Mouse (Mus musculus) limb, embryonic 15.5 days (tissue): Measurements from ENCODE around the gene Oma1. TPM values are rescaled to one million over a fixed set of nuclear protein-coding genes. Genes with fewer than 3 reads are reported as not detected.
A peak's percentile ranks its signal among the peaks of the same experiment; 100 is the strongest.

Experiments used
- ATAC-seq: fragments of 200-750 bp; cut with Nextera tagmentation; 2 replicates; pipeline ENCODE4 v1.8.0; 2017; ENCODE audit warnings: low read depth, moderate TSS enrichment; ENCODE audit not compliant: insufficient number of reproducible peaks, low FRiP score, low TSS enrichment
- H3K27ac ChIP-seq: fragments of 300-500 bp; sonication (generic); 2 replicates; pipeline ENCODE4 v1.5.1; 2015; ENCODE audit warnings: moderate library complexity, mild to moderate bottlenecking, inconsistent platforms
- H3K27me3 ChIP-seq: fragments of 300-500 bp; sonication (generic); 2 replicates; pipeline ENCODE4 v1.6.1; 2015; ENCODE audit warnings: inconsistent platforms
- H3K36me3 ChIP-seq: fragments of 300-500 bp; sonication (generic); 2 replicates; pipeline ENCODE4 v1.6.1; 2015; ENCODE audit warnings: inconsistent platforms
- H3K4me1 ChIP-seq: fragments of 300-500 bp; sonication (generic); 2 replicates; pipeline ENCODE4 v1.6.1; 2015; ENCODE audit warnings: inconsistent platforms
- H3K4me2 ChIP-seq: fragments of 300-500 bp; sonication (generic); 2 replicates; pipeline ENCODE4 v1.6.1; 2015; ENCODE audit warnings: mild to moderate bottlenecking, inconsistent platforms
- H3K4me3 ChIP-seq: fragments of 300-500 bp; sonication (generic); 2 replicates; pipeline ENCODE4 v1.5.1; 2015; ENCODE audit warnings: mild to moderate bottlenecking, inconsistent platforms
- H3K9ac ChIP-seq: fragments of 300-500 bp; sonication (generic); 2 replicates; pipeline ENCODE4 v1.6.1; 2015; ENCODE audit warnings: inconsistent platforms
- H3K9me3 ChIP-seq: fragments of 300-500 bp; sonication (generic); 2 replicates; pipeline ENCODE4 v1.6.1; 2016; ENCODE audit warnings: inconsistent platforms
- WGBS: fragments of 180-500 bp; shearing (Covaris S2); methylation state at CpG from one replicate; pipeline ENCODE4 v1.1.7; 2015; 5-methylcytosine and 5-hydroxymethylcytosine counted together
- polyA plus RNA-seq: library from polyadenylated mRNA; unstranded; fragments of >200 nt; fragmentation: Nextera tagmentation; extraction: Ambion mirVana; gene quantifications from 2 replicates; pipeline ENCODE4 v1.2.1, GENCODE M21; 2015

Oma1 gene
- polyA plus RNA-seq, 1 experiment from 2014 or later = 14.1 TPM

- Histone ChIP-seq H3K9me3 (no peaks in the 10 kb centered on the region), H3K27me3 (no peaks in the 10 kb centered on the region), H3K36me3 (no peaks in the 10 kb centered on the region), H3K4me1 (no peaks in the 10 kb centered on the region), H3K4me2 (no peak overlapping the region), H3K9ac (no peak overlapping the region), H3K4me3 (no peak overlapping the region), H3K27ac (no peak overlapping the region)
- WGBS = 80% methylated on average over 5 of the region's 5 CpGs
- ATAC-seq = no peak
These were observed 68.6 kb downstream of the Oma1 start for GRCm38 (mm10) chr4:103382171-103382570.

GRCm38 (mm10) chr4:103385031-103385430 lies 71.4 kb downstream of the Oma1 start:
- Histone ChIP-seq H3K27me3 (no peaks in the 10 kb centered on the region), H3K9ac (no peak overlapping the region), H3K4me3 (no peak overlapping the region), H3K36me3 (no peaks in the 10 kb centered on the region), H3K27ac (peak overlapping the region; percentile 12; the same call in 1 of the 2 replicates), H3K4me2 (no peak overlapping the region), H3K4me1 (no peaks in the 10 kb centered on the region), H3K9me3 (no peaks in the 10 kb centered on the region)
- ATAC-seq = no peak
- WGBS = 68% methylated on average over 4 of the region's 4 CpGs

- WGBS = 74% methylated on average over 4 of the region's 4 CpGs
- no peak overlapping the region for H3K27ac ChIP-seq
- no peaks in the 10 kb centered on the region for H3K36me3 ChIP-seq
- no peak overlapping the region for H3K4me2 ChIP-seq
- no peaks in the 10 kb centered on the region for H3K4me1 ChIP-seq
- H3K27me3 ChIP-seq = no peaks in the 10 kb centered on the region
- H3K9ac ChIP-seq = no peak overlapping the region
- ATAC-seq = no peak
- no peak overlapping the region for H3K4me3 ChIP-seq
- no peaks in the 10 kb centered on the region for H3K9me3 ChIP-seq
These were observed 72.5 kb downstream of the Oma1 start for GRCm38 (mm10) chr4:103385835-103386787.

- Histone ChIP-seq H3K9ac (no peak overlapping the region), H3K36me3 (no peaks in the 10 kb centered on the region), H3K9me3 (no peaks in the 10 kb centered on the region), H3K27ac (no peak overlapping the region), H3K27me3 (no peaks in the 10 kb centered on the region), H3K4me3 (no peak overlapping the region), H3K4me2 (no peak overlapping the region), H3K4me1 (no peaks in the 10 kb centered on the region)
- 75% methylated on average over 3 of the region's 3 CpGs for WGBS
- ATAC-seq = no peak
These were observed 73.7 kb downstream of the Oma1 start for GRCm38 (mm10) chr4:103387292-103387691.

GRCm38 (mm10) chr4:103388530-103389178 lies 75.0 kb downstream of the Oma1 start:
- ATAC-seq = no peak
- 77% methylated on average over 8 of the region's 8 CpGs for WGBS
- H3K9ac ChIP-seq = no peak overlapping the region
- H3K27ac ChIP-seq = no peak overlapping the region
- no peaks in the 10 kb centered on the region for H3K27me3 ChIP-seq
- H3K4me3 ChIP-seq = no peak overlapping the region
- no peaks in the 10 kb centered on the region for H3K36me3 ChIP-seq
- no peaks in the 10 kb centered on the region for H3K9me3 ChIP-seq
- H3K4me1 ChIP-seq = no peaks in the 10 kb centered on the region
- no peak overlapping the region for H3K4me2 ChIP-seq

- no peaks in the 10 kb centered on the region for H3K4me1 ChIP-seq
- no peak overlapping the region for H3K9ac ChIP-seq
- H3K4me3 ChIP-seq = no peak overlapping the region
- 31% methylated on average over 3 of the region's 3 CpGs for WGBS
- H3K27me3 ChIP-seq = no peaks in the 10 kb centered on the region
- H3K9me3 ChIP-seq = no peaks in the 10 kb centered on the region
- no peaks in the 10 kb centered on the region for H3K36me3 ChIP-seq
- ATAC-seq = no peak
- no peak overlapping the region for H3K27ac ChIP-seq
- H3K4me2 ChIP-seq = no peak overlapping the region
These were observed 76.0 kb downstream of the Oma1 start for GRCm38 (mm10) chr4:103389583-103389982.

GRCm38 (mm10) chr4:103390499-103390898 lies 76.9 kb downstream of the Oma1 start:
- Histone ChIP-seq H3K9me3 (no peaks in the 10 kb centered on the region), H3K4me2 (no peak overlapping the region), H3K27me3 (no peaks in the 10 kb centered on the region), H3K4me3 (no peak overlapping the region), H3K9ac (no peak overlapping the region), H3K36me3 (no peaks in the 10 kb centered on the region), H3K4me1 (no peaks in the 10 kb centered on the region), H3K27ac (no peak overlapping the region)
- ATAC-seq = no peak
- 38% methylated on average over 2 of the region's 2 CpGs for WGBS

- Histone ChIP-seq H3K9ac (no peak overlapping the region), H3K4me1 (no peaks in the 10 kb centered on the region), H3K27ac (no peak overlapping the region), H3K4me2 (no peak overlapping the region), H3K27me3 (no peaks in the 10 kb centered on the region), H3K4me3 (no peak overlapping the region), H3K36me3 (no peaks in the 10 kb centered on the region), H3K9me3 (no peaks in the 10 kb centered on the region)
- no peak for ATAC-seq
- WGBS = 94% methylated on average over 4 of the region's 4 CpGs
These were observed 81.5 kb downstream of the Oma1 start for GRCm38 (mm10) chr4:103395066-103395465.

- ATAC-seq = no peak
- Histone ChIP-seq H3K9ac (no peak overlapping the region), H3K36me3 (no peaks in the 10 kb centered on the region), H3K4me3 (no peak overlapping the region), H3K4me2 (no peak overlapping the region), H3K9me3 (no peaks in the 10 kb centered on the region), H3K27me3 (no peaks in the 10 kb centered on the region), H3K4me1 (no peaks in the 10 kb centered on the region), H3K27ac (no peak overlapping the region)
- 81% methylated on average over 9 of the region's 9 CpGs for WGBS
These were observed 82.3 kb downstream of the Oma1 start for GRCm38 (mm10) chr4:103395905-103396304.

- no peaks in the 10 kb centered on the region for H3K4me1 ChIP-seq
- 89% methylated on average over 4 of the region's 4 CpGs for WGBS
- H3K4me3 ChIP-seq = no peak overlapping the region
- H3K9ac ChIP-seq = no peak overlapping the region
- no peaks in the 10 kb centered on the region for H3K36me3 ChIP-seq
- H3K27ac ChIP-seq = no peak overlapping the region
- H3K4me2 ChIP-seq = no peak overlapping the region
- H3K9me3 ChIP-seq = no peaks in the 10 kb centered on the region
- no peak for ATAC-seq
- no peaks in the 10 kb centered on the region for H3K27me3 ChIP-seq
These were observed 83.3 kb downstream of the Oma1 start for GRCm38 (mm10) chr4:103396876-103397275.

GRCm38 (mm10) chr4:103402581-103402980 lies 89.0 kb downstream of the Oma1 start:
- H3K27me3 ChIP-seq = no peaks in the 10 kb centered on the region
- no peaks in the 10 kb centered on the region for H3K36me3 ChIP-seq
- no peak for ATAC-seq
- no peak overlapping the region for H3K9ac ChIP-seq
- H3K4me2 ChIP-seq = no peak overlapping the region
- H3K27ac ChIP-seq = no peak overlapping the region
- whole genome bisulfite sequencing = 78% methylated on average over 4 of the region's 4 CpGs
- no peaks in the 10 kb centered on the region for H3K4me1 ChIP-seq
- no peaks in the 10 kb centered on the region for H3K9me3 ChIP-seq
- no peak overlapping the region for H3K4me3 ChIP-seq

- Histone ChIP-seq H3K9me3 (no peaks in the 10 kb centered on the region), H3K27ac (no peak overlapping the region), H3K4me2 (no peak overlapping the region), H3K4me3 (no peak overlapping the region), H3K9ac (no peak overlapping the region), H3K27me3 (no peaks in the 10 kb centered on the region), H3K4me1 (no peaks in the 10 kb centered on the region), H3K36me3 (no peaks in the 10 kb centered on the region)
- WGBS = 59% methylated on average over 3 of the region's 3 CpGs
- no peak for ATAC-seq
These were observed 91.7 kb downstream of the Oma1 start for GRCm38 (mm10) chr4:103405321-103405720.
